Mouse (Mus musculus) NIH3T3 (cell line): ENCODE data around the gene Kmt2d.

ENCODE experiments used
- DNase-seq: peaks from one replicate; pipeline ENCODE4 v3.0.0-alpha.2; 2012; ENCODE audit warnings: low read depth

Kmt2d gene

DNA sequence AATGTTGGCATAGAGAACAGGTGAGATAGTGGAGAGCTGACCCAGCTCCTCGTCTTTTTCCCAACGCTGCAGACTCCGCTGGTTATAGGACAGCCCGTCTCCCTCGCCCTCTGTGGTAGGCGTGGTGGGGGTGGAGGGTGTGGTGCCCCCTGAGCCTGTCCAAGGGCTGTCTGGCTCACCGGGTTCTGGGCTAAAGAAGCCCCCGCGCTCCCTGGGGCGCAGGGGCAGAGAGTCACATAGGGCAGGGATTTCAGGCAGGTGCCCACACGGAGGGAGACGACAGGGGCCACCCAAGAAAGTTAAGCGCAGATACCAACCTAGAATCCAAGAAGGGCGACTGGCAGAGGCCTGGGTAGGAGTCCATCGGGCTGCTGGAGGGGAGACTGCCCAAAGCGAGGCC, 16.8 kb downstream of the Kmt2d start:
- no peak for DNase-seq

DNA sequence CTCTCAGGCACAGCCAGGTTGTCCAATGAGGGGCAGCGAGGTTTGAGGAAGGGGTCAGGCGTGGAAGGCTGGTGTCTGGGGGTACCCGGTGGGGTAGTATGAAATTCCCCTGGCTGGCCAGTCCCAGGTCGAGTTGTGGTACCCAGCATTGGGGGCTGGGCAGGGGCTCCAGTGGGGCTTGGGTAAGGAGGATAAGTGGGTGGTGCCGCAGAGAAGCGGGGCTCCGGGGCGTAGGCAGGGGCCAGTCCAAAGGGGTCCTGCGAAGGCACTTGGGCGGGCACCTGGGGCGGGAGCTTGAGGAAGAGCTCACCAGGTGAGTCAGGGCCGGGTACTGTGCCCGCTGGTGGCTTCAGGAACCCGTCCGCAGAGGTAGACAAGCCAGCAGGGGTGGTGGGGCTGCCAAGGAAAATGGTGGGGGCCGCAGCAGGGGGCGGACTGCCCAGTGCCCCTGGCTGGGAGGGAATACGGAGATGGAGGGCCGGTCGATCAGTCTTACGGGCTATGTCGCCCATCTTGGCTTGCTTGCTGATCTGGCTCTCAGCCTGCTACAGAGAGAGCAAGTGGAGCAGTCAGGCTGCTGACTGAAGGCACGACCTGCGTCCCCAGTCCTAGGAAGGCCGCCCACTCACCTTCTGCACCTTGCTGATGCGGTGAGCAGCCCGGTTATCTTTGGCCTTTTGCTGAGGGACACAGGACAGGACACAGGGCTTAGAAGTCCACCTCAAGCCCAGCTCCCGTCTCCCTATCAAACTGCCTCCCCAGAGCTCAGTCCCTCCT, 17.7 kb downstream of the Kmt2d start:
- DNase-seq: no peak

DNA sequence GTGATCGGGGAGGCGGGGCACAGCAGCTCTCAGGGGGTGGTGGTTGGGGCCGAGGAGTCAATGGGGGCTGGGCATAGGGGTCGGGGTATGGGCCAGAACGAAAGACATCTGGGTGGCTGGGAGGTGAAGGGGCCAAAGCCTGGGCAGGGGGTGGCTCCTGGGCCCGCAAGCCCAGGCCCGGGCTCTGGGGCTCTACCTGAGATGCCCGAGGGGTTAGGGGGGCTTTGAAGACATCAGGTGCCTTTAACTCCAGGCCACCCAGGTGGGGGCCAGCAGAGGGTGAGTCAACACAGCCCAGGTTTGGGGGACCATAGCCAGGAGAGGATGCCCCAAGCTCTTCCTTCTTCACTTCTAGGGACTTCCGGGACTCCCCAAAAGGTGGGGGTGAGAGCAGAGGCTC, 18.3 kb downstream of the Kmt2d start:
- DNase-seq: no peak

DNA sequence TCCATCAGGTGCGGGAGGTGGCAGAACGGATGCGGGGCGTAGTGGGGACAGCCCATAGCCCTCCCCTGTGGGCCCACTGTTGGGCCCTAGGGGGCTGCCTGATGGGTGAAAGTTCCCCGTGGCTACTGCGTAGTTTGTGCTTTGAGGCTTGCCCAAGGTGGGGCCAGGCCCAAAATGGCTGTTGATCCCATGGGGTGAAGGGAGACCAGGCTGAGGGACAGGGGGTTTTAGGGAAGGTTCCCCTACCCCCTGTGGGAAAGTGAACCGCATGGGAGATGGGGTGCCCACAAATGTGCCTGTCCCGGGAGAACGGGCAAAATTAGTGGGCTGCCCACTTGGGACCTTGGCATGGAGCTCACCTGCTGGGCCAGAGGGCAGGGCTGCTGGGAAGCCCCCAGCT, 18.9 kb downstream of the Kmt2d start:
- no peak for DNase-seq

DNA sequence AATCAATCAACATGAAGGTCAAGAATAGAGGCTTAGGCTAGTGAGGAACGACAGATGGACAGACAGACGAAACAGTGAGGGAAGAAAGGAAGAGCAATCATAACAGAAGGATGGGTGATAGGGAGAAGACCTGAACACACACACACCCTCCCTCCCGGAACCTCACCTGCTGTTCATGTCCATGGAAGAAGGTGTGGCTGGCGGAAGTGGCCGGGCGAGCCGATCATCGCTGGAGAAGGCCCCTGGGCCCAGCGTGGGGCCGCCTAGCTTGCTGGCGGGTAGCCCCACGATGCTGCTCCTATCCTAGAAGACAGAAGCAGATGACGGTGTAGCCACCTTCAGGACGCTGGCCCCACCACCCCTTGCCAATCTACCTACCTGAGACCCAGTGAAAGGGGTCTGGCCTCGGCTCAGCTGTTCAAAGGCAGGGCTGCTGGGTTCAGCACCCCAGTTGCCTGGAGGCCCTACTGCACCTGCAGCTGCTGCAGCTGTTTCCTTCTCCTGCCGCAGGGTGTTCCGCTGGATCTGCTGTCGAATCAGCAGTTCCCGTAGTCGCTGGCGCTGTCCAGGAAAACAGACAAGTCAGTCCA, 19.7 kb downstream of the Kmt2d start:
- DNase-seq: no peak

DNA sequence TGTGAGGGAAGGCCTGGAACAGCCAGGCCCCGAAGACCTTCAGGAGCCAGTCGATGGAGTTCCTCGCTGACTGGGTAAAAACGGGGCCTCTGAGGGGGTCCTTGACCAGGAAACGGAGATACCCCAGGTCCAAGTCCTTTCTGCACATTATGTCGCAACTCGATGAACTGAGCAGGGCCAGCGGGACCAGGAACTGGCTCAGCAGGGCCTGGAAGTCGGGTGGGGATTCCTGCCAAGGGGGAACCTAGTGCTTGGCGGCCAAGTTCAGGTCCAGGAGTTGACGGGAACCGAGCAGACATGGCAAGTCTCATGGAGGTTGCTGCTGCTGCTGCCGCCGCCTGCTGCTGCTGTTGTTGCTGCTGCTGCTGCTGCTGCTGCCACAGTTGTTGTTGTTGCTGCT, 20.3 kb downstream of the Kmt2d start:
- no peak for DNase-seq

DNA sequence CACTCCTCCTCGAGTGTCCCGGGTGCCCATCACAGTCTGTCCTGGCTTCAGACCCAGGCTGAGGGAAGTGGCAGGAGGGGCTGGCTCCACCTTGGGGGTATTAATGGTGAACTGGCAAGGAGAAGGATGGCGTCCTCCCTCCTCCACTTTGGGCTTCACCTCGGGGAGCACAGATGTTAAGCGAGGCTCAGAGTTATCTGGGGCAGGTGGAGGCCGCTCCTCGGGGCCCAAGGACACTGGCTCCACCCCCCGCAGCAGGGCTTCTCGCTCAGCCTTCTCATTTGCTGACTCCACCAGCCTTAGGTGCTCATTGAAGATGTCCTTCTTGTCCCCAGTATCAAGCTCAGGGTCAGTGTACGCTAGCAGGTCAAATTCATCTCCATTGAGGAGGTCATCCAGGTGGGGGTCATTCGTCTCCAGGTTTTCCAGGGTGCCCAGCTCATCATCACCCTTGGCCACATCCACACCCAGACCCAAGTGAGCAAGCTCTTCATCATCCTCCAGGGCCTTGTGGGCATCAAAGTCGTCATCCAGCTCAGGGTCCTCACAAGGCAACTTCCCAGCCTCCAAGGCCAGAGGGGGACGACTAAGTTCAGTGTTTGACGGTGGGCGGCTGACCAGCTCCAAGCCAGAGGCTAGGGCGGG, 20.9 kb downstream of the Kmt2d start:
- DNase-seq: no peak

DNA sequence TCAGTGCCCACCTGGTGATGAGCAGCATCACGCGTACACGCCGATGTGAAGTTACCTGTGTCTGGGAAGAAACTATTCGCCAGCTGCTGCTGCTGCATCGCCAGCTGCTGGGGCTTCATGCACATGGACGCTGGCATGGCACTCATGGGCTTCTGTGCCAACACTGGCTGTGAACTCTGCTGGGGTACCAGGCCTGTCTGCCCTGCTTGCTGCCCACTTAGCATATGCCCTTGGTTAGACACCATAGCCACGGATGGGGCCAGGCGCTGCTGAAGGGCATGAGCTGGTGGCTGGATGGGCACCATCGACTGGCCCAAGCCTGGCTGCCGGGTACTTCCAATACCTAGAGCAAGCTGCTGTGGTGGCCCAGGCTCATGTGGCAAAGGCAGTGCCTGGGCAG, 21.8 kb downstream of the Kmt2d start:
- DNase-seq: no peak

DNA sequence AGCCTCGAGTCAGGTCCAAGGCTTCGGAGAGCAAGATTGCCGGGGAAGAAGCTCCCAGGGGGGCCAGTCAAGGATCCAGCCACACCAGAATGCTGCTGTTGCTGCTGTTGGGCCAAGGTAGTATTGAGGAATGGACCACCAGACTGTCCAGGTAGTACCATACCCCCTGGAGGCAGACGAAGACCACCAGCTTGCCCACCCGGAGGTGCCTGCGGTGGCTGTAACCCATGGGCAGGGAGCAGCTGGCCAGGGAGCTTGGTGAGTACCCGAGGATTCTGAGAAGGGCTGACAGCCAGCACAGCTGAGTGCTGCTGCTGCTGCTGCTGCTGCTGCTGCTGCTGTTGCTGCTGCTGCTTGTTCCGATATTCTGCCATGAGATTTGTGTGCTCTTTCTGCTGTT, 24.9 kb downstream of the Kmt2d start:
- no peak for DNase-seq

DNA sequence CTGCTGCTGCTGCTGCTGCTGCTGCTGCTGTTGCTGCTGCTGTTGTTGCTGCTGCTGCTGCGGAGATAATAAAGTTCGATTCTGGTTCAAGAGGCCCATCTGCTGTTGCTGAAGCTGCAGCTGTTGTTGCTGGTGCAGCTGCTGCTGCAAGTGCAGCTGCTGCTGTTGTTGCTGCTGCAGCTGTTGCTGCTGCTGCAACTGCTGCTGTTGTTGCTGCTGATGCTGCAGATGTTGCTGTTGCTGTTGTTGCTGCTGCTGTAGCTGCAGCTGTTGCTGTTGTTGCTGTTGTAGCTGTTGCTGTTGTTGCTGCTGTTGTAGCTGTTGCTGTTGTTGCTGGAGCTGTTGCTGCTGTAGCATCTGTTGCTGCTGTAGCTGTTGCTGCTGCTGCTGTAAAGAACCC, 25.9 kb downstream of the Kmt2d start:
- DNase-seq: no peak

DNA sequence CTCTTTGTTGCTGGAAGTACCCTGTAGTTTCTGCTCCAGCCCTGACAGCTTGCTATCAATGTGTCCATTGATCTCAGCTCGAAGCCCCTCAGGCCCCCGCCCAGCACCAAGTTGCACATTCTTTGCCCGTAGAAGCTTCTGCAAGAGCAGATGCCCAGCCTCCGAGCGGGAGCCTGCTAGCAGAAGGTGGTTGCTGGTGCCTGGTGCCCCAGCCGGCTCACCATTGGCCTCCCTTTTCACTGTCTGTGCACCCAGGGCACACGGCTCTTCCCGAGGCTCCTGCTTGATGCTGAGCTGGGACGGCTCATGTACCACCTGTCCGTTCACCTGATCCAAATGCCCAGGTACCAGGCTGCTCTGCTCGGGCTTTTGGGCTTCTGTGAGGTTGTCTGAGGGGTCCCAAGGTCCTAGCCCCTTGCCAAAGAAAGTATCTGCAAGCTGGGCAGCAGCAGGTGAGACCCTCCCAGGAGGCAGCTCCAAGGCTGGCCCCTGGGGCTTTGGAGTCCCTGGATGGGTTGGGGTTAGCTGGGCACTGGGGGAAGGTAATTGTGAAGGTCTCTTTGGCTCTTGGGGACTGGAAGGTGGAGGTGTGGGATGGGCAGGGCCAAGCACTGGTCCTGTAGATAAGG, 27.3 kb downstream of the Kmt2d start:
- DNase-seq: no peak

DNA sequence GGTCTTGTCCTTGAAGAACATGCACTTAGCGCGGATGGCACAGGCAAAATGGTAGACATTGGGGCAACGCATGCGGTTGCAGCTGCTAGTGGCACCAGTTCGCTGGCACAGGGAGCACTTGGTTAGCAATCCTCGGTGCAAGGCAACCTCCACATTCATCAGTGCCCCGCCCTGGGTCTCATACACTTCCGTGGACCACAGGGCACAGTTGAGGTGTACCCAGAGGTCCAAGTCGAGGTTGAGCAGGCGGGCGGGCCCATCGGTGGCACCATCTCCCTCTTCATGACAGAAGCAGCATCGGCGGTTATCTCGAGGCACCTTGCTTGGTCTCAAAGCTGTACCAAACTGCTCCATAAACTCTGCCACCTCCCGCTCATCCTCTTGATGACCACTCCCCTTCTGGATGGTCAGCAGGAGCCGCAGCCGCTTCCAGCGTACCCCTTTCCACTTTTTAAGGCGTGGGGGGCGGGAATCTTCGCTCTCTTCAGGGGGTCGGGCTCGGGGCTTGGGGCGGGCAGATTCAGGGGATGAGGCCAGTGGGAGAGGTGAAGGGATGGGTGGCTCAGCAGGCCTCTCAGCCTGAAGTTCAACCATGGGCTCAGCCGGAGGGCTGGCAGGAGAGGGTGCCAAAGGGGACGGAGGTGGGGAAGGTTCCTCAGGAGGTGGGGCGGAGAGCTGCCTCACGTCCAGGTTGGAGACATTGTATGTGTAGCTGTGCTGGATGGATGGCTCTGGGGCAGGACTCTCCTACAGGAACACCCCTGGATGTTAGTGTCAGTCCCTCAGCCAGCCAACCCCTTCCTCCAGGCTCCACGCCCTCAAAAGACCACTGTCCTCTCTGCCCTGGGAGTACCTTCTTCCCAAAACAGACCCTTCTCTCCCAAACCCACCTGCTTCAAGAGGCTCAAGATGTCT, 31.1 kb downstream of the Kmt2d start:
- DNase-seq: no peak

DNA sequence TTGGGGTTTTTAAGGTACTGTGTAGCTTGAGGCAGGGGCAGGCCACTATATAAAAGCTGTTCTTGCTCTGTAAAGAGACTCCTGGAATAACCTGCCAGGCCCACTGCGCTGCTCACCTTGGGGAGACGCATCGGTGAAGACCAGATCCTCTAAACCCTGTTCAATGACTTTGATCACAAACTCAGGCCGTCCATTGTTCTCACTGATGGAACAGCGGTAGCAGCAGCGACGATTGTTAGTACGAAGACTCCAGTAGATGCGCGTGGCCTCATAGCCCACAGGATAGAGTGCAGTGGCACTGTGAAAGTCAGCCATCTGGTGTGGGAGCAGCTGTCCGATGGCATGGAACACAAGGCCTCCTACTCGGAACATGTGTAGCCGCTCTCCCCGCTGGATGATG, 31.8 kb downstream of the Kmt2d start:
- DNase-seq: no peak

DNA sequence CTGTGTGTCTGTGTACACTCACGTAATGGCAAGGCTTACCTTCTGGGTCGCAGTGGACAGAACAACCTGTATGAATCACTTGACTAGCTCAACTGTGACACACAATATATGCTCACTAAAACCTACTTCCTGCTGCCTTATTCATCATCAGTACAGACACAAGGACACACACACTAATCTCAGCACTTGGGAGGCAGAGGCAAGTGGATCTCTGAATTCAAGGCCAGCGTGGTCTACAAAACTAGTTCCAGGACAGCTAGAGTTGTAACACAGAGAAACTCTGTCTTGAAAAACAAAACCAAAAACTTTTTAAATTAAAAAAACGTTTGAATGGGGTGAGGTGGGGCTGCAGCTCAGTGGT, 33.3 kb downstream of the Kmt2d start:
- no peak for DNase-seq

DNA sequence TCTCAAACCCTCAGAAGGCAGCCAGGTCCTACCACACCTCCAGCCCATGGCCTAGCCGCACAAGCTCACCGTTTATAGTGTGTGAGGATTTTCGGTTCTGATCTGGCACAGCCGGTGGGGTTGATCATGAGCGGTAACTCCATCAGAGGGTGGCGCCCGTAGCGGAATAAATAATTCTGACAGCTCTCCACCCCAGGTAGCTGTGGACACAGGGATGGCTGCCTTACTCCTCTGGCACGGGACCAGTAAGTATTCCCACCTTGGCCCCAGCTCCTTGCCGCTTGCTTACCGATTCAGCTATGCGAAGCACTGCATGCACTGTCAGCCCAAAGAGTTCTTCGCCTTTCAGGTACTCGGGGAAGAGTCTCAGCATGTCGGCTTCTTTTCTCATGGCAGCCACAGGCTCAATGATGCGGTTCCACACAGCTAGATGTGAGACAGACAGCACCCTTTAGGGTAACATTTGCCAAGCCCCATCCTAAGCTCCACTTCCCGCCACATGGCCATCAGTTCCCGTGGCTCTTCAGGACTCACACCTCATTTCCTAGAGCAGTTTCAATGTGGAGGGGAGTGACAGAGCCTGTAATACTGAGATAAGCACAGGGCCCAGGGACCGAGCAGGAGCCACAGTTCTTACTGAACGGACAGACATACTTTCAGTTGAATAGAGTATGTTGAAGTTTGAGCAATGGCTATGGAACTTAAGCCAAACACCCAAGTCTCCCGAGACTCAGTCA, 33.8 kb downstream of the Kmt2d start:
- no peak for DNase-seq

DNA sequence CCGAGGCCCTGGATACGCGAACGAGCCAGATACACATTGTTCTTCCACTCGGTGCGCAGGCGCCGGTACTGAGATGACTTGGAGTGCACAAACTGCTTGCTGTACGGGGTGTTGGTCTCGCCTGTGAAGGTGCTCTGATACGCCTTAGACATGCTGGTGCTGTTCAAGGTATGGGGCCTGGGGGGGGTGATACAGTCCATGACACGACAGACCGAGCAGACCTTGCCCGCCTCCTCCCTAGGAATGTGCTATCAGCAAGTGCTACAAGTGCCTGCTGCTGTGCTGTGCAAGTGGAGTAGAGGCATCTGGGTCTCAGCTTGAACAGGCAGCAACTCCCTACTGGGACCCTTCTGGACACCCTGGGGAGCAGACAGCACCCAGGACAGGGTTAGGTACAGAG, 35.7 kb downstream of the Kmt2d start:
- DNase-seq: no peak

DNA sequence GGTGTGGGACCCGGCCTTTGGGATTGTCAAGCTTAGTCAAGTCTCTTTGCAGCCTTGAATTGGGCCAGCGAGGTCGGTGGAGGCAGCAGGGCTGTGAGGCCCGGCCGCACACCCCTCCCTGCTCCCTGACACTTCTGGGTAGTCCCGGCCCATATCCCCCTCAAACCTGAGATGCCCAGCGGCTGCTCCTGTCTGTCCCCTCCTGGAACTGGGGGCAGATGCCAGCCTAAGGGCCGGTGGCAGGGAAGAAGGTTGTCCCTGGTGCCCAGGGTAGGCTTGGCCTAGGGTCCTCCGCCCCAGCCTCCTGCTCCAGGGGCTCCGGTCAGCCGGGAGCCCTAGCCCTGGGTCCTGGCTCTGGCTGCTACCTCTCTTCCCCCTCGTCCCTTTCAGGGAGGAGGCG, 36.9 kb downstream of the Kmt2d start:
- no peak for DNase-seq

DNA sequence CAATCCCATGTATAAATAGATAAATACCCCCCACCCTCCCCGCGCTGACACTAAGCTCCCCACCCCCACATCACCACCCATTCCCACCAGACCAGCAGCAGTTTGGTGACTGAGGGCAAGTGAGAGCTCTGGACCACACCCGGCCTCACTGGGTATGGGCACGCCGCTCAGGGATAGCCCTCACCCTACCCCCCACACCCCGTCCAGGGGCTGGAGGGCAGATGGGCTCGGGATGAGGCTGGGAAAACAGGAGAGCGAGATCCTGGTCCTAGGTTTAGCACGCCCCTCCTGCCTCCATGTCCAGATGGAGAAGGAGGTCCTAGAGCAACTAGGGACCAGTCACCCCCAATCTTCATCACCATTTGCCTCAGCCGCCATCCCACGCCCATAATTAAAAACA, 37.7 kb downstream of the Kmt2d start:
- no peak for DNase-seq

DNA sequence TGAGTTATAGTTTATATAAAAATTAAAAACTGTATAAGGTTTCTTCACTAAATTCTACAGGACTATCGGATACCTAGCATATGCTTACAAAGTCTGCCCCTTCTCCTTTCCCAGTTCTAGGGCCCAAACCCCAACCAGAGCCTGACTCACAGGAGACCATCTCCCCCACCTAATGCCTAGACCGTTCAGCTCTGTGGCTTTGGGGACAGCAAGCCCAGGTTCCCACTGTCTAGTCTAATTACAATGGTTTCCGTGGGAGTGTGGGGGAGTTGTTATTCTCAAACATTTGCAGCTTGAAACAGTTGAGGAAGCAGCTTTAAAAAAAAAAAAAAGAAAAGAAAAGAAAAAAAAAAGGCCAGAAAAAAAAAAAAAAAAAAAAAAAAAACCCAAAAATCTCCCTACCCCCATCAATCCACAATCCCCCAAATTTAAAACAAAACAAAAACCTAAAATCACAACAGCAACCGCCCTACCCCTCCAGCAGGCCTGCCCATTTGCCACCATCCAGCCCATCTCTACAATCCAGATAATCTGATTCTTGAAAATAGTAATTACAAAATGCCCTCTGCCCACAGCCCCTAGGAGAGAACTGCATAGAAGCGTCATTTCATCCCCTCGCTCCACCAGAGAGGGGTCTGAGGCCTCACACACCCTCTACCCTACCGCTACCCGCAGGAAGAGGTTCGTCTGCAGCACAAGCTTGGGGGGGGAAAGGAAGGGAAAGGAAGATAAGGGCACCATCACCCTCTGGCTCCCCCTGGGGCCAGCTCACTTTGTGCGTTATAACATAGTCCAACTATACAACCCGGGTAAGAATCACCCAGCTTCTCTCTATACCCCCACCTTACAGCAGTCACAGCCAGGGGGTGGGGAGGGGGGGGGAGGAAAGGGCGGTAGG, 38.6 kb downstream of the Kmt2d start:
- DNase-seq: peak; percentile 49

DNA sequence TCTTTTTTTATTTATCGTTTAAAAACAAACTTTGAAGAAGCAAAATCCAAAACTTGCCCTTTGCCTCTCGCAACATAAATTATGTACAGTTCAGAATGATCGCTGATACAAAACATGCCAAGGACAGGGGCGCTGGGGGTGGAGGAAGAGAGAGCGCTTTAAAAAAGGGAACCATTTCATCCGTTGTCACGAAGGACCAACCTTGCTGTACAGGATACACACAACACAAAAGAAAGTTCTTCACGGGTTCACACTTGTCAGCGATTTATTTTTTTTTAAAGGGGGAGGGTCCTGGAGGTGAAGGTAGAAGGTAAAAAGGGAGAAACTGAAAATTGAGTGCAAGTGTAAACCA, 39.3 kb downstream of the Kmt2d start:
- no peak for DNase-seq
